Mouse (Mus musculus): ENCODE results near the gene Klra2. TPM values are rescaled to one million over a fixed set of nuclear protein-coding genes. Genes with fewer than 3 reads are reported as not detected.
"Not testable (repeated sequence)": the region's sequence is repeated elsewhere in the genome, so short reads cannot be mapped to it uniquely, and the experiment has no call there.

The Klra2 gene
- polyA plus RNA-seq (2015; fragmentation: Nextera tagmentation; extraction: Ambion mirVana) = 0.25 and 0.28 TPM in 2 replicates

DNA sequence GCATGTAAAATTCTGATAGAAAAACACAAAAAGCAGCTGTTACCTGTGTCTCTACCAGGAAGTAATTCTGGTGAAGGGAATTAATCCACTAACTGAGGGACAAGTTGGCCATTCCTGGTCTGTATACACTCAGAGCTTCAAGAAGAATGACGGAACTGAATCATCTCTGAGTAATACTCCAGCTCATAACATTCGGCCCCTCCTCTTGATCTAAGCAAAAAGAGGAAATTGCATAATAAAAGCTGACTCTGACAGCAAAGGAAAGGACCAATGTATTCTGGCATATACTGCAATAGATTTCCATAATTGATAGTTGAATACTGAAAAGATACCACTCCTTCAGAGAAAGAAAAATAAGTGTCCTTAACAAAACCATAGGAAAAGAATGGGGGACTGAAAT lies at the start of gene Klra2:
Gene Klra2 (minus strand): TSS at position 157 of the 400 bp plus-strand sequence.
- no peak within 1 kb of the TSS for H3K27ac ChIP-seq (ENCODE audit: low read length)
- no peaks in the 10 kb centered on the region for H3K27me3 ChIP-seq (ENCODE audit: insufficient read depth, low read length)
- H3K36me3 ChIP-seq (ENCODE audit: insufficient read depth, low read length) = no peaks in the 10 kb centered on the region
- H3K4me2 ChIP-seq (replicated peaks; ENCODE audit: low read depth, low read length) = no peak within 1 kb of the TSS
- no peak for ATAC-seq (ENCODE audit: low FRiP score, low TSS enrichment)
- no peaks in the 10 kb centered on the region for H3K9me3 ChIP-seq (ENCODE audit: low read length)
- 87% methylated on average over 2 of the region's 2 CpGs for WGBS
- no peak within 1 kb of the TSS for H3K4me3 ChIP-seq (ENCODE audit: low read length)
- H3K4me1 ChIP-seq (ENCODE audit: insufficient read depth, low read length) = no peaks in the 10 kb centered on the region
- H3K9ac ChIP-seq (replicated peaks; ENCODE audit: low read length) = no peak within 1 kb of the TSS

DNA sequence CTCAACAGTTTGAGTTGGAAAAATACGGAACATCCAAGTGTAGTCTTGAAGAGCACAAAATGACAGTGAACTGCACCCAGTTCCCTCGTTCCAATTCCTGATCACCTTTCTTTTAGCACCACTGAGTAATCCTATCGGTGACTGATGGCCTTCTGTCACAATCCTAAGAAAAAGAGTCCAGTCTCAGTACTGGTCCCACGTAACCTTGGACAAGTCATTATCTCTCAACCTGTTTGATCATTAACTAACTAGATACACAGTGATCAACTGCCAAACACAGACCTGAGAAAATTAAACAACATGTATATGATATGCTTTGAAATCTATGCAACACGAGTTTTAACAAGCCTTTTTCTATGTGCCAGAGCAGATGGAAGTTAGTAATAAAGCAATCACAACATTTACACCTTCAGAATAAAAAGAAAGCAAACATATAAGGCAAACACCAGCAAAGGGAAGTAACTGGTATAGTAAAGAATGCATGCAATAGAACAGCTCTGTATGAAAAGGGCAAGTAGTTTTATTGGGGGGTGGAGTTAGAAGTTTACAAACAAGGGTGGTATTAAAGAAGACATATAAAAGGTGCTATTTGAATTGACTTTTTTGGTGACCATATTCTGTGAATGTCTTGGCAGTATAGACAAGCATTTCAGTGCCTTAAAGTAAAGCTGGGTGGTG lies 47.4 kb upstream of the Klra2 start:
- Histone ChIP-seq H3K9me3 (ENCODE audit: low read length) (no peaks in the 10 kb centered on the region), H3K9ac (replicated peaks; ENCODE audit: low read length) (no peak overlapping the region), H3K4me3 (ENCODE audit: low read length) (no peak overlapping the region), H3K27me3 (ENCODE audit: insufficient read depth, low read length) (no peaks in the 10 kb centered on the region), H3K4me2 (replicated peaks; ENCODE audit: low read depth, low read length) (no peak overlapping the region), H3K36me3 (ENCODE audit: insufficient read depth, low read length) (no peaks in the 10 kb centered on the region), H3K27ac (ENCODE audit: low read length) (no peak overlapping the region), H3K4me1 (ENCODE audit: insufficient read depth, low read length) (peaks cover 8% of the 10 kb centered on the region)
- 77% methylated on average over 5 of the region's 5 CpGs for WGBS
- ATAC-seq (ENCODE audit: low FRiP score, low TSS enrichment) = no peak

DNA sequence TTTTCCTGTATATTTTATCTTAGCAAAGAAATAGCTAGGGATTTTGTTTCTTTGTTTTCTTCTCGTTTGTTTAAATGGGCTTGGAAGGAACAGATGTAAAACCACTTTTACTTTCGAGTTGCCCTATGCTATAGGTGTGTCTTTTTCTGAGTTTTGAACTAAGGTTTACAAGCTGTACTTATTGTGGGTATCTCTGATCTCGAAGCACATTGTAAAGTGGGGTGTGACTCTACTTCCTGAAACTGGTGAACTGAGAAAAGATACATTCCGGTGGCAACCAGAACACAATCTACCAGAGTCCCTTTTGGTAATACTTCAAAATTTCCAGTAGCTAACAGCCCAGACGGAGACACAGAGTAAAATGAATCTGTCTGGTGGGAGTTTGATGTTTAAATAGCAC lies 46.8 kb upstream of the Klra2 start:
- peaks cover 8% of the 10 kb centered on the region for H3K4me1 ChIP-seq (ENCODE audit: insufficient read depth, low read length)
- H3K9ac ChIP-seq (replicated peaks; ENCODE audit: low read length) = no peak overlapping the region
- ATAC-seq (ENCODE audit: low FRiP score, low TSS enrichment) = no peak
- no peaks in the 10 kb centered on the region for H3K36me3 ChIP-seq (ENCODE audit: insufficient read depth, low read length)
- no peak overlapping the region for H3K4me3 ChIP-seq (ENCODE audit: low read length)
- WGBS = 83% methylated on average over 5 of the region's 5 CpGs
- no peak overlapping the region for H3K27ac ChIP-seq (ENCODE audit: low read length)
- H3K27me3 ChIP-seq (ENCODE audit: insufficient read depth, low read length) = no peaks in the 10 kb centered on the region
- no peak overlapping the region; the same call in 1 of the 2 replicates for H3K4me2 ChIP-seq (replicated peaks; ENCODE audit: low read depth, low read length)
- no peaks in the 10 kb centered on the region for H3K9me3 ChIP-seq (ENCODE audit: low read length)

DNA sequence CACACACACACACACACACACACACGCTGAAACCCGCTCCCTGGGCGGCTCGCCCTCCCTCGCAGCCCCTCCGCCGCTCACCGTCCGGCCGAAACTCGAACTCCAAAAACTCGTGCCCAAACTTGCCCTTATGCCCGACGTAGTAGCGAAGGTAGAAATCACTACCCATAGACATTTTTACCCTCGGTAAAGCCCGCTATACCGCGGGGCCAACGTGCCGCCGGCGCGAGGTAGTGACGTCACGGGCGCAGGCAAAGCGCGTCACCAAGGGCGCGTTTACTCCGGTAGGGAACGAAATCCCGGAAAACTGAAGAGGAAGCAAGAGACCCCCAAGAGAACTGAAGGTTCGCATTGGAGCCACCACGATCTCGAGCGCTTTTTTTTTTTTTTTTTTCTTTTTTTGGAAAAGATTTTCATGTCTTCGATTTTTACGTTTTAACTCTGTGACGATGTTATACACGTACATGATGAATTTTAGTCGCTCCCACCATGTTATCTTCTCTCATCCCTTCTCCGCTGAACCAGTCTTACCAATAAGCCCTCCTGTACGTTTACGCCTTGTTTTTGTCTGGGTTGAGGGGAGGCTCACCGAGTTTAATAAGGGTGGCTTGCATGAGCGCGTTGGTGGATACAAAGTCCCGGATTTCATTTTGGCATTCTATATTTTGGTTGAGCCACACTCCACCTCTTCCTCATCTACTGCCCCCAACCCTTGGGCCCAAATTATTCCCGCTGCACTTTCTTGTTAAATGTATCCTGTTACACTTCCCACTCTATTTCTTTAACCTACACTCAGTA lies 46.0 kb upstream of the Klra2 start, which contains the start of gene Magohb:
Gene Magohb (minus strand): TSS at position 254 of the 798 bp plus-strand sequence.
- WGBS = 2% methylated on average over 51 of the region's 51 CpGs
- Histone ChIP-seq H3K4me2 (replicated peaks; ENCODE audit: low read depth, low read length) (peak within 1 kb of the TSS; percentile 77), H3K4me1 (ENCODE audit: insufficient read depth, low read length) (peaks cover 8% of the 10 kb centered on the region), H3K4me3 (ENCODE audit: low read length) (peak within 1 kb of the TSS; percentile 61), H3K36me3 (ENCODE audit: insufficient read depth, low read length) (peaks cover 5% of the 10 kb centered on the region), H3K9me3 (ENCODE audit: low read length) (no peaks in the 10 kb centered on the region), H3K27ac (ENCODE audit: low read length) (peak within 1 kb of the TSS; percentile 31), H3K9ac (replicated peaks; ENCODE audit: low read length) (peak within 1 kb of the TSS; percentile 73), H3K27me3 (ENCODE audit: insufficient read depth, low read length) (no peaks in the 10 kb centered on the region)
- ATAC-seq (ENCODE audit: low FRiP score, low TSS enrichment) = peak; percentile 81; the same call in 1 of the 2 replicates

DNA sequence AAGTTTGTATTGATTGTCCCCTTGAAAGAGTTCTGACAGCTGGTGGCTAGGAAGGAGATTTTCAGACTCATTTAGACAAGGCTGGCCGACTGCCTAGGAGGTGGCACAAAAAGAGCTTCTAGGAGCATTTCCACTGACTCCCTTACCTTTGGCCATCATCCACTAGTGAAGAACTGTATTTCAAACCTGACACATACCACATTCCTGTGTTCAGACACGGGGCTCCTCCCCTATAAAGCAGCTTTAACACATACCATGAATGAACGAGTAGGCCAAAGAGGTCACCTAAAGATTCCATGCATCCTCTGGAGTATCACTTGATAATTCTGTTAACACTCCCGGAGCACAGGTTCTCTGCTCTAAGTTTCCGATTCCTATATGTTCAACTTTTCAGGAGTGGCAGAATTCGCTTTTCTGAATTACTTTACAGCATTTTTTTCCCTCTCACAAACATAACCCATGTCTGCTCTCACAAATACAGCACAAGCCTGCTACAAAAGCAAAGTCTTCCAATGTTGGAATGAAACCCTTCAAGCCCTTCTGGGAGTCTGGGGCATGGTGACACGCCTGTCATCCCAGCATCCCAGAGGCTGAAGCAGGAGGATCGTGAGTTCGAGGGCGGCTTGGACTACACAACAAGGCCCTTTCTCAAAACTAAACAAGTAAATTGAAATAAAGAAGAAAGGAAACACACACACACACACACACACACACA lies 45.3 kb upstream of the Klra2 start:
- H3K27ac ChIP-seq (ENCODE audit: low read length) = peak overlapping the region; percentile 31; the same call in 1 of the 2 replicates
- H3K4me3 ChIP-seq (ENCODE audit: low read length) = peak overlapping the region; percentile 61
- H3K36me3 ChIP-seq (ENCODE audit: insufficient read depth, low read length) = peaks cover 12% of the 10 kb centered on the region
- no peaks in the 10 kb centered on the region for H3K27me3 ChIP-seq (ENCODE audit: insufficient read depth, low read length)
- ATAC-seq (ENCODE audit: low FRiP score, low TSS enrichment) = peak; percentile 71
- WGBS = 16% methylated on average over 10 of the region's 10 CpGs
- no peaks in the 10 kb centered on the region for H3K9me3 ChIP-seq (ENCODE audit: low read length)
- H3K9ac ChIP-seq (replicated peaks; ENCODE audit: low read length) = peak overlapping the region; percentile 73
- H3K4me2 ChIP-seq (replicated peaks; ENCODE audit: low read depth, low read length) = peak overlapping the region; percentile 55
- peaks cover 8% of the 10 kb centered on the region for H3K4me1 ChIP-seq (ENCODE audit: insufficient read depth, low read length)

DNA sequence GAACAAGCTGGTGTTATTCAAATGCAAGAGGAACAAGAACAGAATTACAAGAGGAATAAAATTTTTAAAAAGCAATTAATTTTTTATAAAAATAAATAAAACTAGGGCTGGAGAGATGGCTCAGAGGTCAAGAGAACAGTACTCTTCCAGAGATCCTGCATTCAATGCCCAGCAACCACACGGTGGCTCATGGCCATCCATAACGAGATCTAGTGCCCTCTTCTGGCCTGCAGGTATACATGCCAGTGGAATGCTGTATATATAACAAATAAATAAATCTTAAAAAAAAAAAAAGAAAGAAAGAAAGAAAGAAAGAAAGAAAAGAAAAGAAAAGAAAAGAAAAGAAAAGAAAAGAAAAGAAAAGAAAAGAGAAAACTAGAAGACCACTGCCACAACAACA lies 43.3 kb upstream of the Klra2 start:
- ATAC-seq (ENCODE audit: low FRiP score, low TSS enrichment) = no peak
- H3K36me3 ChIP-seq (ENCODE audit: insufficient read depth, low read length) = peaks cover 16% of the 10 kb centered on the region
- 15% methylated on average over 2 of the region's 2 CpGs for WGBS

DNA sequence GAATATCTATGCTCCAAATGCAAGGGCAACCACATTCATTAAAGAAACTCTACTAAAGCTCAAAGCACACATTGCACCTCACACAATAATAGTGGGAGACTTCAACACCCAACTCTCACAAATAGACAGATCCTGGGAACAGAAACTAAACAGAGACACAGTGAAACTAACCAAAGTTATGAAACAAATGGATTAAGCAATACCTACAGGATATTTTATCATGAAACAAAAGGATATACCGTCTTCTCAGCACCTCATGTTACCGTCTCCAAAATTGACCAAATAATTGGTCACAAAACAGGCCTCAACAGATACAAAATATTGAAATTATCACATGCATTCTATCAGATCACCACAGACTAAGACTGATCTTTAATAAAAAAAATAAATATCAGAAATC lies 31.0 kb upstream of the Klra2 start:
- not testable (repeated sequence) for H3K27ac ChIP-seq (ENCODE audit: low read length); H3K9me3 ChIP-seq (ENCODE audit: low read length); H3K4me1 ChIP-seq (ENCODE audit: insufficient read depth, low read length); H3K4me3 ChIP-seq (ENCODE audit: low read length); H3K27me3 ChIP-seq (ENCODE audit: insufficient read depth, low read length); H3K4me2 ChIP-seq (replicated peaks; ENCODE audit: low read depth, low read length); ATAC-seq (ENCODE audit: low FRiP score, low TSS enrichment); H3K9ac ChIP-seq (replicated peaks; ENCODE audit: low read length)
- H3K36me3 ChIP-seq (ENCODE audit: insufficient read depth, low read length) = peaks cover 14% of the 10 kb centered on the region; the same call in 1 of the 2 replicates
- 94% methylated on average over 2 of the region's 2 CpGs for WGBS

More for the DNA sequence above, 43.3 kb upstream of the Klra2 start:
- Histone ChIP-seq H3K4me1 (ENCODE audit: insufficient read depth, low read length) (peaks cover 8% of the 10 kb centered on the region), H3K27ac (ENCODE audit: low read length) (no peak overlapping the region), H3K9ac (replicated peaks; ENCODE audit: low read length) (no peak overlapping the region), H3K4me3 (ENCODE audit: low read length) (no peak overlapping the region), H3K27me3 (ENCODE audit: insufficient read depth, low read length) (no peaks in the 10 kb centered on the region), H3K9me3 (ENCODE audit: low read length) (no peaks in the 10 kb centered on the region), H3K4me2 (replicated peaks; ENCODE audit: low read depth, low read length) (no peak overlapping the region)

DNA sequence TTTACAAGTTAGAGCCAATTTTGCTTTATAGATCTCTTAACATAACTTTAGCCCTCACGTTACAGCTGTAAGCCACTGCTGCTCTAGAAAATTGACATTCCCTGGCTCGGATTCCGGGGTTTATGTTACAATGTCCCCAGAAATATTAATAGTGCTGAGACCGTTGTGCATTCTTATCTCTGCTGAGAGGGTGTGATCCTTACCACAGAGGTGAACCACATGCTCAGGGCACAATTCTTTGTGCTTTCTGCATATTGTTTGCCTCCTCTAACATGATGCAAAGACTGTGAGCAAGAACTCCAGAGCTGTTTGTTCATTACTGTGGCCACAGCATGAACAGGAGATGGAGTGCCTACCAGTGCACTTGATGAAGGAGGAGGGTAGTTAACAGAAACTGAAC lies 29.5 kb upstream of the Klra2 start:
- Histone ChIP-seq H3K4me3 (ENCODE audit: low read length) (no peak overlapping the region), H3K4me2 (replicated peaks; ENCODE audit: low read depth, low read length) (no peak overlapping the region), H3K27me3 (ENCODE audit: insufficient read depth, low read length) (no peaks in the 10 kb centered on the region), H3K4me1 (ENCODE audit: insufficient read depth, low read length) (no peaks in the 10 kb centered on the region), H3K36me3 (ENCODE audit: insufficient read depth, low read length) (peaks cover 8% of the 10 kb centered on the region; the same call in 1 of the 2 replicates), H3K9me3 (ENCODE audit: low read length) (no peaks in the 10 kb centered on the region), H3K9ac (replicated peaks; ENCODE audit: low read length) (no peak overlapping the region), H3K27ac (ENCODE audit: low read length) (no peak overlapping the region)
- WGBS = 84% methylated on average over 4 of the region's 4 CpGs
- no peak for ATAC-seq (ENCODE audit: low FRiP score, low TSS enrichment)

DNA sequence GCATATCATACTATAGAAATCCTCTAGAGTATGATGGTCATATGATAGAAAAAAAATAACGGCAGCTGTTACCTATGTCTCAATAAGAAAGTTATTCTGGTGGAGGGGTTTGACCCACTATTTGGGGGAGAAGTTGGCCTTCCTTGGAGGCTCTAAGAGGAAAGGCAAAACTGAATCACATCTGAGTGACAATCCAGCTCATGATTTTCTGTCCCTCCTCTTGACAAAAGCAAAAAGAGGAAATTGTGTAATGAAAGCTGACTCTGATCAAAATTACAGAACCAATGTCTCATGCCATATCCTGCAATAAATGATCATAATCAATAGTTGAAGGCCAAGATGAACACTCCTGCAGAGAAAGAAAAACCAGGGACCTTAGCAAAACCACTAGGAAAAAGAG lies 25.1 kb upstream of the Klra2 start:
- 94% methylated on average over 1 of the region's 1 CpGs for WGBS
- Histone ChIP-seq H3K4me1 (ENCODE audit: insufficient read depth, low read length) (no peaks in the 10 kb centered on the region), H3K36me3 (ENCODE audit: insufficient read depth, low read length) (peaks cover 6% of the 10 kb centered on the region; the same call in 1 of the 2 replicates), H3K4me2 (replicated peaks; ENCODE audit: low read depth, low read length) (no peak overlapping the region), H3K27me3 (ENCODE audit: insufficient read depth, low read length) (no peaks in the 10 kb centered on the region), H3K9ac (replicated peaks; ENCODE audit: low read length) (no peak overlapping the region), H3K27ac (ENCODE audit: low read length) (no peak overlapping the region), H3K9me3 (ENCODE audit: low read length) (no peaks in the 10 kb centered on the region), H3K4me3 (ENCODE audit: low read length) (no peak overlapping the region)
- ATAC-seq (ENCODE audit: low FRiP score, low TSS enrichment) = no peak

All from kidney, embryonic 16.5 days (tissue).